Mouse (Mus musculus) spleen, adult 2 months (tissue): ENCODE measurements around the gene Rragd. TPM values are rescaled to one million over a fixed set of nuclear protein-coding genes. Genes with fewer than 3 reads are reported as not detected.

ENCODE experiments used
- DNase-seq, 2 experiments: peaks; one replicate each; pipeline versions ENCODE4 v3.0.0 to v3.0.0-alpha.2; 2012 to 2021; ENCODE audit warnings: low spot score in 2 of 2, low read depth in 1 of 2
- H3K27ac ChIP-seq: fragments of 200-500 bp; 2 replicates; pipeline ENCODE4 v1.5.1; 2012; ENCODE audit warnings: low read length, inconsistent platforms; ENCODE audit not compliant: insufficient read depth
- H3K27me3 ChIP-seq: fragments of 200-500 bp; 2 replicates; pipeline ENCODE4 v1.6.1; 2012; ENCODE audit warnings: mild to moderate bottlenecking, moderate library complexity, low read length, inconsistent platforms; ENCODE audit not compliant: control insufficient read depth, insufficient read depth
- H3K36me3 ChIP-seq: fragments of 200-500 bp; 2 replicates; pipeline ENCODE4 v1.6.1; 2012; ENCODE audit warnings: mild to moderate bottlenecking, low read length, inconsistent platforms; ENCODE audit not compliant: control insufficient read depth, insufficient read depth
- H3K4me1 ChIP-seq: fragments of 200-500 bp; 2 replicates; pipeline ENCODE4 v1.6.1; 2011; ENCODE audit warnings: inconsistent platforms; ENCODE audit not compliant: control insufficient read depth, insufficient read depth, insufficient read length
- H3K4me3 ChIP-seq: fragments of 200-500 bp; 2 replicates; pipeline ENCODE4 v1.5.1; 2011; ENCODE audit warnings: mild to moderate bottlenecking, inconsistent platforms; ENCODE audit not compliant: insufficient read depth, insufficient read length; ENCODE audit errors: extremely low read depth
- CTCF ChIP-seq: fragments of 200-500 bp; IDR thresholded peaks from 2 replicates; pipeline ENCODE4 v1.5.1; 2011; ENCODE audit warnings: mild to moderate bottlenecking, inconsistent platforms; ENCODE audit not compliant: insufficient read depth, insufficient read length, insufficient replicate concordance; ENCODE audit errors: extremely low read depth
- POLR2A ChIP-seq: fragments of 200-500 bp; IDR thresholded peaks from 2 replicates; pipeline ENCODE4 v1.6.1; 2011; ENCODE audit warnings: low read depth, low read length, inconsistent platforms
- WGBS: fragments of 180-500 bp; shearing (Covaris S2); methylation state at CpG from one replicate; pipeline ENCODE4 v1.1.7; 2018; 5-methylcytosine and 5-hydroxymethylcytosine counted together
- polyA plus RNA-seq: library from polyadenylated mRNA; depleted of rRNA; stranded (reverse); fragments of >200 nt; gene quantifications from 2 replicates; pipeline ENCODE4 v1.2.3, GENCODE M21; 2012

Gene Rragd
- polyA plus RNA-seq, 1 experiment: 1.3 TPM

DNA sequence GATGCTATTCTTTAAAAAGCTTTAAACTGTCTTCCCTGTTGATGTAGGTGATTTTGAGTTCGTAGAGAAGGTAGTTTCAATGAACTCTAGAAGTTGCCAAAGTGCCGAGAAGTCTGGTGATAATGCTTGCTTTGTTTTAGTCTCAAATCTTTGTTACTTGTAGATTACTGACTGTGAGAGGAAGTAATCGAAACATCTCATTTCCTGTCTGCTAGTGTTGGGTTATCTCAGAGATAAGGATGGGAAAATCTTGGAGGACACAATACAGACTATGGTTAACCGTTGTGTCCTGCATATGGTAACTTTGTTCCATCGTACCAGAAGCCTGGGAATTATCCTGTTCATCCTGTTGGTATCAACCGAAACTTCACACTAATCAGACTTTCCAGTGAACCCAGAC lies 50.7 kb downstream of the Rragd start:
- no peak for DNase-seq
- Histone ChIP-seq H3K4me1 (peaks cover 8% of the 10 kb centered on the region), H3K36me3 (no peaks in the 10 kb centered on the region; the same call in 1 of the 2 replicates), H3K4me3 (no peak overlapping the region), H3K27me3 (no peaks in the 10 kb centered on the region; the same call in 1 of the 2 replicates), H3K27ac (no peak overlapping the region)
- WGBS: 45% methylated on average over 6 of the region's 6 CpGs
- TF ChIP-seq CTCF: no peak
- TF ChIP-seq POLR2A: no peak

GRCm38 (mm10) chr4:33039826-33040225 lies 57.0 kb downstream of the Rragd start:
- WGBS: 71% methylated on average over 4 of the region's 4 CpGs
- no peak overlapping the region for H3K27ac ChIP-seq
- H3K27me3 ChIP-seq: no peaks in the 10 kb centered on the region
- peaks cover 27% of the 10 kb centered on the region for H3K36me3 ChIP-seq
- no peak for DNase-seq
- TF ChIP-seq POLR2A (no peak), CTCF (no peak)
- H3K4me3 ChIP-seq: no peak overlapping the region
- no peaks in the 10 kb centered on the region; the same call in 1 of the 2 replicates for H3K4me1 ChIP-seq

GRCm38 (mm10) chr4:33049601-33050000 lies 66.8 kb downstream of the Rragd start:
- Histone ChIP-seq H3K27ac (no peak overlapping the region), H3K27me3 (no peaks in the 10 kb centered on the region), H3K36me3 (peaks cover 30% of the 10 kb centered on the region), H3K4me3 (no peak overlapping the region), H3K4me1 (no peaks in the 10 kb centered on the region)
- TF ChIP-seq CTCF: no peak
- WGBS: 94% methylated on average over 11 of the region's 11 CpGs
- no peak for DNase-seq

- TF ChIP-seq POLR2A (no peak), CTCF (no peak)
- WGBS: 82% methylated on average over 3 of the region's 3 CpGs
Measured at GRCm38 (mm10) chr4:33052055-33052454, 69.2 kb downstream of the Rragd start.

GRCm38 (mm10) chr4:33052650-33053049 lies 69.8 kb downstream of the Rragd start:
- WGBS: 93% methylated on average over 5 of the region's 5 CpGs
- DNase-seq: no peak
- Histone ChIP-seq H3K27ac (no peak overlapping the region), H3K27me3 (no peaks in the 10 kb centered on the region), H3K36me3 (peaks cover 16% of the 10 kb centered on the region), H3K4me3 (no peak overlapping the region), H3K4me1 (no peaks in the 10 kb centered on the region)
- no peak for TF ChIP-seq POLR2A
- TF ChIP-seq CTCF: no peak

More at GRCm38 (mm10) chr4:33052055-33052454, 69.2 kb downstream of the Rragd start:
- no peaks in the 10 kb centered on the region for H3K27me3 ChIP-seq
- H3K27ac ChIP-seq: no peak overlapping the region
- no peak for DNase-seq
- no peak overlapping the region for H3K4me3 ChIP-seq
- no peaks in the 10 kb centered on the region for H3K4me1 ChIP-seq
- H3K36me3 ChIP-seq: peaks cover 16% of the 10 kb centered on the region

GRCm38 (mm10) chr4:33054426-33054825 lies 71.6 kb downstream of the Rragd start:
- no peak overlapping the region for H3K27ac ChIP-seq
- H3K36me3 ChIP-seq: peaks cover 7% of the 10 kb centered on the region
- no peak for TF ChIP-seq CTCF
- TF ChIP-seq POLR2A: no peak
- no peak overlapping the region for H3K4me3 ChIP-seq
- no peaks in the 10 kb centered on the region for H3K27me3 ChIP-seq
- DNase-seq: no peak
- H3K4me1 ChIP-seq: no peaks in the 10 kb centered on the region

- Histone ChIP-seq H3K36me3 (no peaks in the 10 kb centered on the region; the same call in 1 of the 2 replicates), H3K27ac (no peak overlapping the region), H3K27me3 (no peaks in the 10 kb centered on the region), H3K4me3 (no peak overlapping the region), H3K4me1 (no peaks in the 10 kb centered on the region)
- no peak for DNase-seq
- no peak for TF ChIP-seq POLR2A
- no peak for TF ChIP-seq CTCF
- 92% methylated on average over 1 of the region's 1 CpGs for WGBS
Measured at GRCm38 (mm10) chr4:33056317-33056716, 73.5 kb downstream of the Rragd start.
